Mouse (Mus musculus) megakaryocyte, adult 5-6 weeks (primary cell): ENCODE results near the gene Plac9a. TPM values are rescaled to one million over a fixed set of nuclear protein-coding genes. Genes with fewer than 3 reads are reported as not detected.

ENCODE experiments used
- ATAC-seq: 2 replicates; pipeline ENCODE4 v1.8.0; 2016; ENCODE audit warnings: mild to moderate bottlenecking, inconsistent platforms; ENCODE audit not compliant: poor library complexity, severe bottlenecking
- total RNA-seq, 2 experiments: library from RNA; stranded (forward) in 1 of 2; stranded (reverse) in 1 of 2; fragments of 153-499, 151-499 nt in 1 of 2; fragments of 221-1000, 200-1000 nt in 1 of 2; gene quantifications; 2 replicates each; pipeline versions ENCODE4 v1.2.3 to v1.2.4; 2015 to 2017

The Plac9a gene
- total RNA-seq, 2 experiments from 2014 or later: not detected

GRCm38 (mm10) chr14:25840961-25841360 lies 61.9 kb downstream of the Plac9a start:
- ATAC-seq: no peak

DNA sequence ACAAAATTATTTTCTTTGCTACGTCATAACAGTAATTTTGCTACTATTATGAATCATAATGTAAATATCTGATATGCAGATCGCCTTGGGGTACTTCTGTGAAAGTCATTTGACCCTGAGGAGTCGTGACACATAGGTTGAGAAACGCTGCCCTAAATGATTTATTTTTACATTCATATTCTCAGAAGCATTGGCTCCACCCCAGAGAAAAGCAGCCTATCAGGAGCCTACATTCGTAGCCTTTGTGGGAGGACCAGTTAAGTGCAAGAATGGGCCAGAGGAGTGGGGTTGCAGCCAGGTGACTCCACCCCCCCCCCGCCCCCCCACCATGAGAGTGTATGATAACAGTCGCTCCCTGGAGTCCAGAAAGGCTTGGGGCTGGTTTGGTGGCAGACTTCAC lies 63.1 kb downstream of the Plac9a start:
- ATAC-seq: no peak

GRCm38 (mm10) chr14:25838411-25838810 lies 64.5 kb downstream of the Plac9a start:
- ATAC-seq: no peak

Other genes starting within 250 kb of the Plac9a start
- 27.5 and 30.6 TPM in 2 replicates for gene Ppif, start 208.9 kb downstream of the Plac9a start, total RNA-seq (2015)
- 6.1 and 9.3 TPM in 2 replicates for gene Ppif, start 208.9 kb downstream of the Plac9a start, total RNA-seq (2017)
- 33.6 and 37.0 TPM in 2 replicates for gene Zcchc24, start 134.1 kb downstream of the Plac9a start, total RNA-seq (2015)
- 23.2 and 24.1 TPM in 2 replicates for gene Zcchc24, start 134.1 kb downstream of the Plac9a start, total RNA-seq (2017)
- 91.2 and 103 TPM in 2 replicates for gene Anxa11, start 60.9 kb downstream of the Plac9a start, total RNA-seq (2015)
- 21.2 and 38.7 TPM in 2 replicates for gene Anxa11, start 60.9 kb downstream of the Plac9a start, total RNA-seq (2017)
- 9.6 and 15.4 TPM in 2 replicates for gene Tmem254a, start 24.6 kb upstream of the Plac9a start, total RNA-seq (2015)
- 1.1 and 5.6 TPM in 2 replicates for gene Tmem254a, start 24.6 kb upstream of the Plac9a start, total RNA-seq (2017)
- not detected in 2 replicates for gene Cphx1, start 35.2 kb upstream of the Plac9a start, total RNA-seq (2015)
- not detected in 2 replicates for gene Cphx1, start 35.2 kb upstream of the Plac9a start, total RNA-seq (2017)
- gene Duxbl1, start 75.5 kb upstream of the Plac9a start, total RNA-seq (2015): not detected in 2 replicates
- 0.04 TPM in 1 of 2 replicates, not detected in the other for gene Duxbl1, start 75.5 kb upstream of the Plac9a start, total RNA-seq (2017)
- 0.18 TPM in 1 of 2 replicates, not detected in the other for gene Gm9780, start 139.6 kb upstream of the Plac9a start, total RNA-seq (2015)
- gene Gm9780, start 139.6 kb upstream of the Plac9a start, total RNA-seq (2017): 4.2 TPM in 1 of 2 replicates, not detected in the other
- gene Tmem254c, start 164.3 kb upstream of the Plac9a start, total RNA-seq (2015): 20.8 and 25.9 TPM in 2 replicates
- 15.2 and 24.2 TPM in 2 replicates for gene Tmem254c, start 164.3 kb upstream of the Plac9a start, total RNA-seq (2017)
- not detected in 2 replicates for gene Cphx2, start 178.4 kb upstream of the Plac9a start, total RNA-seq (2015)
- gene Cphx2, start 178.4 kb upstream of the Plac9a start, total RNA-seq (2017): not detected in 2 replicates
- gene Cphx3, start 179.2 kb upstream of the Plac9a start, total RNA-seq (2015): not detected in 2 replicates
- not detected in 2 replicates for gene Cphx3, start 179.2 kb upstream of the Plac9a start, total RNA-seq (2017)
- gene Duxbl2, start 215.2 kb upstream of the Plac9a start, total RNA-seq (2015): not detected in 2 replicates
- gene Duxbl2, start 215.2 kb upstream of the Plac9a start, total RNA-seq (2017): not detected in 2 replicates